Mouse (Mus musculus) intestine, postnatal 0 days (tissue): ENCODE measurements at regions not wholly inside any gene's neighbourhood (a gene's known extent, or its start where the extent isn't known, plus 50 kb on each side); places are given as distances from the start of the nearest gene placed in this dataset.

Experiments
- ATAC-seq: fragments of 200-750 bp; cut with Nextera tagmentation; 2 replicates; pipeline ENCODE4 v1.8.0; 2017; ENCODE audit warnings: mild to moderate bottlenecking, moderate TSS enrichment, moderate library complexity
- H3K27ac ChIP-seq: fragments of 300-500 bp; sonication (generic); 2 replicates; pipeline ENCODE4 v1.5.1; 2014; ENCODE audit warnings: mild to moderate bottlenecking, low read depth, low read length, moderate library complexity
- H3K27me3 ChIP-seq: fragments of 300-500 bp; sonication (generic); replicated peaks from 2 replicates; pipeline ENCODE4 v1.6.1; 2014; ENCODE audit warnings: low read length, mixed read lengths; ENCODE audit not compliant: control insufficient read depth, insufficient read depth
- H3K36me3 ChIP-seq: fragments of 300-500 bp; sonication (generic); 2 replicates; pipeline ENCODE4 v1.6.1; 2014; ENCODE audit warnings: mild to moderate bottlenecking, moderate library complexity; ENCODE audit not compliant: control insufficient read depth, insufficient read depth
- H3K4me1 ChIP-seq: fragments of 300-500 bp; sonication (generic); replicated peaks from 2 replicates; pipeline ENCODE4 v1.6.1; 2014; ENCODE audit warnings: antibody characterized with exemption, low read length, mixed read lengths; ENCODE audit not compliant: control insufficient read depth, insufficient read depth
- H3K4me2 ChIP-seq: fragments of 300-500 bp; sonication (generic); replicated peaks from 2 replicates; pipeline ENCODE4 v1.6.1; 2014; ENCODE audit warnings: low read depth, mild to moderate bottlenecking, moderate library complexity
- H3K4me3 ChIP-seq: fragments of 300-500 bp; sonication (generic); 2 replicates; pipeline ENCODE4 v1.5.1; 2014; ENCODE audit warnings: low read depth, low read length
- H3K9ac ChIP-seq: fragments of 300-500 bp; sonication (generic); 2 replicates; pipeline ENCODE4 v1.6.1; 2014; ENCODE audit warnings: mild to moderate bottlenecking, low read depth, low read length
- H3K9me3 ChIP-seq: fragments of 300-500 bp; sonication (generic); 2 replicates; pipeline ENCODE4 v1.6.1; 2016; ENCODE audit warnings: mixed run types; ENCODE audit not compliant: control insufficient read depth
- CTCF ChIP-seq: sonication (generic); IDR thresholded peaks from 2 replicates; pipeline ENCODE4 v1.5.1; 2016; ENCODE audit warnings: low read depth, mild to moderate bottlenecking, control low read depth, antibody characterized with exemption, moderate library complexity
- WGBS: fragments of 180-500 bp; shearing (Covaris S2); extraction: QIAGEN DNeasy Blood & Tissue Kit; methylation state at CpG from one replicate; pipeline ENCODE4 v1.1.7; 2014; 5-methylcytosine and 5-hydroxymethylcytosine counted together

DNA sequence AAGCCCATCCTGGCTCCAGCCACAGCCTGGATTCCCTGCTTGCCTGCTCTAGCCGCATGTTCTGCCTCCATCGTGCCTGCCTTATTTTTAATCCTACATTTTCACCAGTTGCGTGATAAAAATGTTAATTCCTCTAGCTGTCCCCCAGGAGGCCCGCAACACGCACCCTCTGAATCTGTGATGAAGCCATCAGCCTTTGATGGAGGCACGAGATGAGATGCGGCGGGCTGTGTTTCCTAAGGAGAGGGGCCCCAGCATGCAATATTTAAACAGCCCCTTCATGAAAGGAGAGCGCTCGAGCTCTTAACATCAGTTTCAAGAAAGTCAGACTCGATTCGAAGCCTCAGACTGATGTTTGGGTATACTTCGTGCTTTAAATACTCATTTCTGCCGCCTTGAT, 76.3 kb downstream of the Nptx2 start:
- WGBS = 93% methylated on average over 14 of the region's 14 CpGs
- Histone ChIP-seq H3K36me3 (no peaks in the 10 kb centered on the region), H3K9ac (no peak overlapping the region), H3K27me3 (no peaks in the 10 kb centered on the region), H3K4me2 (no peak overlapping the region), H3K4me3 (no peak overlapping the region), H3K4me1 (no peaks in the 10 kb centered on the region), H3K9me3 (no peaks in the 10 kb centered on the region), H3K27ac (no peak overlapping the region)
- ATAC-seq = no peak
- TF ChIP-seq CTCF = no peak

DNA sequence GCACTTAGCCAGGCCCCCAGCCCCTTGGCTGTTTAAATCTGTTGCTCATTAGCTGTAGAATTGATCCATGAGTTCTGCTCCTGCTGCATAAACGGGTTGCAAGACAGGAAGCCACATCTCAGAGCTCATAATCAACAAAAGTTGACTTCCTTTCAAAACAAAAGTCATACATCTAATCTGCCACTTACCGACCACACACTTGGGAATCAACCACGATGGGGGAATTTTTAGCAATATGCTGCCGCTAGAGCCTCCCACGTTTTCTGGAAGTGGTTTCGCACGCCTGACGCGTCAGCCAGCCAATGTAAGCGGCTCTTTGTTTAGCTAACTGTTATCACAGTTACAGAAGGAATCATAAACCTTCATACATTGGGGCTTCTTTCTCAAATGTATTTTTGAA, 77.7 kb downstream of the Nptx2 start:
- Histone ChIP-seq H3K9me3 (no peaks in the 10 kb centered on the region), H3K27ac (no peak overlapping the region), H3K9ac (no peak overlapping the region), H3K4me1 (no peaks in the 10 kb centered on the region), H3K4me3 (no peak overlapping the region), H3K36me3 (no peaks in the 10 kb centered on the region), H3K27me3 (no peaks in the 10 kb centered on the region), H3K4me2 (no peak overlapping the region)
- no peak for ATAC-seq
- WGBS = 56% methylated on average over 10 of the region's 10 CpGs
- TF ChIP-seq CTCF = no peak

DNA sequence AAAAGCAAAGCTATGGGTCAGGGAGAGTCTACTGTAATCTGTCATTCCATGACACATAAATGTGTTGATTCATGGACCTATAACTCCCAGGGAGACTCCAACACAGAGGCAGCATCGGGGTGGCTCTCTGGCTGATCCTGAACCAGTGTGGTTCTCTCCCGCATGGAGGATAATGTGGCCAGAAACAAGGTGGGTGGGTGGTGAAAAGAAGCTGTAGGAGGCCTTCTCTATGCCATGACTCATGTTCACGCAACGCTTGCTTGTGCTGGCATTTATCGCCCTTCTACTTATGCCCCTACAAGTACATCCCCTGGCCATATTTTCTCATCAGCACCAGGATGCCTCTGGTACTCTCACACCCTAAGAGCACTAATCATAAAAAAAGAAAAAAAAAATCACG, 86.6 kb downstream of the Nptx2 start:
- Histone ChIP-seq H3K9me3 (no peaks in the 10 kb centered on the region), H3K36me3 (no peaks in the 10 kb centered on the region), H3K27ac (no peak overlapping the region), H3K27me3 (no peaks in the 10 kb centered on the region), H3K4me1 (no peaks in the 10 kb centered on the region), H3K9ac (no peak overlapping the region), H3K4me2 (no peak overlapping the region), H3K4me3 (no peak overlapping the region)
- 91% methylated on average over 6 of the region's 6 CpGs for whole genome bisulfite sequencing
- no peak for ATAC-seq
- no peak for TF ChIP-seq CTCF

DNA sequence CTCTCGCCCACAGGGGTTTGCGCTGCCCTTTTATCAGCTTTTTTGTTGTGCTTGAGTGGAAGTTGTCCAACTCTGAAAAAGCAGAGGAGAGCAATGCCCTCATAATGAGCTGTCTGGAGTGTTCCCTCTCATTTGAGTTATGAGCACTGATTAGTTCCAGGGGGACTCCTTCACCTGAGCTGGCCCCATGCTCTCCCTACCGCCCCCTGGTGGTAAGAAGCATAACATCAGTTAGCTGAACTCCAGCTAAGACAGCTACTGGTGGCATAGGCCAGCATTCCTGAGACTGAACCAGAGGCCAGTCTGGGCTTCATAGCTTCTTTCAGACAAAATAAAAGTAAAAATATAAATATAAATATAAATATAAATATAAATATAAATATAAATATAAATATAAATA, 92.9 kb downstream of the Nptx2 start:
- no peak for ATAC-seq
- Histone ChIP-seq H3K4me3 (no peak overlapping the region), H3K27ac (no peak overlapping the region), H3K27me3 (no peaks in the 10 kb centered on the region), H3K4me1 (no peaks in the 10 kb centered on the region), H3K4me2 (no peak overlapping the region), H3K9me3 (no peaks in the 10 kb centered on the region), H3K9ac (no peak overlapping the region), H3K36me3 (no peaks in the 10 kb centered on the region)
- peak; percentile 77 for TF ChIP-seq CTCF
- WGBS = 67% methylated on average over 3 of the region's 3 CpGs

DNA sequence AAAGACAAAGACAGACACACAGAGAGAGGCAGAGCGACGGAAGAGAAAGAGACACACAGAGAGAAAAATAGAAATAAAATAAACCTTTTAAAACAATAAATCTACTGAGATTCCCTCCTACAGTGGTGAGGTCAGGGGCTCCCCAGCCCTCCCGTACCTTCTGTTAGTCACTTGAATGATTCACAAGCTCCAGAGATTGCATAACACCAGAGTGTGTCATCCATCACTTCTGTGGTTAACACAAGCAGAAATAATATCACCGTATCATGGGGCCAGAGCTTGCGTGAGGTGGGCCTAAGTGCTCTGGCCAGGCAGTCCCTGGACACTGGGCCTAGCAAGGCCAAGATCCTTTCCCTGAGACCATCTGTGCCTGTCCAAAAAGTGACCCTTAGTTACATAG, 93.9 kb downstream of the Nptx2 start:
- no peak overlapping the region for H3K4me2 ChIP-seq
- ATAC-seq = no peak
- H3K4me1 ChIP-seq = no peaks in the 10 kb centered on the region
- no peaks in the 10 kb centered on the region for H3K36me3 ChIP-seq
- 76% methylated on average over 5 of the region's 5 CpGs for WGBS
- no peak overlapping the region for H3K27ac ChIP-seq
- TF ChIP-seq CTCF = no peak
- H3K9ac ChIP-seq = no peak overlapping the region
- no peak overlapping the region for H3K4me3 ChIP-seq
- H3K9me3 ChIP-seq = no peaks in the 10 kb centered on the region
- H3K27me3 ChIP-seq = no peaks in the 10 kb centered on the region

DNA sequence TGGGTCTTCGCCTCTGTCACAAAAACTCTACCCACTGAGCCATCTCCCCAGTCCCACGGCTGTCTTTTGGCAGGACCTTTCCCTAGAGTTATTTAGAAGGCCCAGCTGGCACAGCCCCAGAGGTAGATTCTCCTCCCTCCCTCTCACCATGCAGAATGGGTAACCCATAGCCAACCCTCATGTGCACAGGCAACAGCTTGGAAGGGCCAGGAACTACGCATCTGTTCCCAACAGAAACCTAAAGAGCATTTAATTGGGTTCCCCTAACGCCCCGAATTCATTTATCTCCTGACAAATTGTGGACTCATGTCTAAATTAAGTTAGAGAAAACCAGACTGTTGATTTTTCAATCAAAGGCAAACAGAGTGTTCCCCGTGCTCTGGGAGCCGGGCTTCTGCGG, 97.1 kb downstream of the Nptx2 start:
- Histone ChIP-seq H3K27ac (no peak overlapping the region), H3K4me3 (no peak overlapping the region), H3K9ac (no peak overlapping the region), H3K9me3 (no peaks in the 10 kb centered on the region), H3K4me1 (no peaks in the 10 kb centered on the region), H3K4me2 (no peak overlapping the region), H3K27me3 (no peaks in the 10 kb centered on the region), H3K36me3 (no peaks in the 10 kb centered on the region)
- TF ChIP-seq CTCF = no peak
- no peak for ATAC-seq
- 61% methylated on average over 8 of the region's 8 CpGs for WGBS

DNA sequence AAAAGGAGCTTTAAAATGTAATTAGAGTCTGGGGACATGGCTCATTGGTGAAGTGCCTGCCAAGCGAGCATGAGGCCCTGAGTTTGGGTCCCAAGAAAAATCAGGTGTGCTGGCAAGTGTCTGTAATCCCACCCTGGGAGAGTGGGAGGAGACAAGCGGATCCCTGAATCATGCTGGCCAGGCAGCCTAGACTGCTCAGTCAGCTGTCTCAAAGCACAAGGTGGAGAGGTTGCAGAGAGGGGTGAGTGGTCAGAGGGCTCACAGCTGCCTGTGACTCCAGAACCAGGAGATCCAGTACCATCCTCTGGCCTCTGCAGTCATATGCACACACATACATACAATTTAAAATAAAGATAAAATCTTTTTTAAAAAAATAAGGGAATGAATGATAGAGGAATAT, 97.7 kb downstream of the Nptx2 start:
- ATAC-seq = no peak
- Histone ChIP-seq H3K27me3 (no peaks in the 10 kb centered on the region), H3K4me3 (no peak overlapping the region), H3K4me2 (no peak overlapping the region), H3K9me3 (no peaks in the 10 kb centered on the region), H3K36me3 (no peaks in the 10 kb centered on the region), H3K9ac (no peak overlapping the region), H3K27ac (no peak overlapping the region), H3K4me1 (no peaks in the 10 kb centered on the region)
- no peak for TF ChIP-seq CTCF
- 45% methylated on average over 2 of the region's 2 CpGs for WGBS
